Mouse (Mus musculus): ENCODE results near the gene Prpf8.

DNA sequence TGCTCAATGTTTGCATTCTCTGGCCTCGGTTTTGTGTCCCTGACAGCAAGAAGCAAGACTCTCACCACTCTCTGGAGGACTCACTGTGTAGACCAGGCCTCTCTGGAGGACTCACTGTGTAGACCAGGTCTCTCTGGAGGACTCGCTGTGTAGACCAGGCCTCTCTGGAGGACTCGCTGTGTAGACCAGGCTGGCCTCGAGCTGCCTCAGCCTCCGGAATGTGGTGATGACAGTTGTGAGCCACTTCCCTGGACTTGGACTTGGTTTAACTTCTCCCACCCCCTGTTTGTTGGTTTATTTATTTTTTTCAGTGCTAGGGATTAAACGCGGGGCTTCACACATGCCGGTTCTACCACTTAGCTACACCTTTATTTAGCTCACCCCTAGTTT is 50.4 kb downstream of the Prpf8 start:
- TF ChIP-seq POLR2A (IDR thresholded peaks at IDR 0.05; ENCODE audit: borderline replicate concordance, control insufficient read depth, low read depth, low read length) (no peak), CTCF (IDR thresholded peaks at IDR 0.05; ENCODE audit: control insufficient read depth, insufficient read depth, low read length) (no peak)
